Mouse (Mus musculus): ENCODE results near the gene Dbndd2. TPM values are rescaled to one million over a fixed set of nuclear protein-coding genes. Genes with fewer than 3 reads are reported as not detected.

Gene Dbndd2
- total and polyA plus RNA-seq, 3 experiments: 5.5 to 22.3 (median 11.7) TPM

DNA sequence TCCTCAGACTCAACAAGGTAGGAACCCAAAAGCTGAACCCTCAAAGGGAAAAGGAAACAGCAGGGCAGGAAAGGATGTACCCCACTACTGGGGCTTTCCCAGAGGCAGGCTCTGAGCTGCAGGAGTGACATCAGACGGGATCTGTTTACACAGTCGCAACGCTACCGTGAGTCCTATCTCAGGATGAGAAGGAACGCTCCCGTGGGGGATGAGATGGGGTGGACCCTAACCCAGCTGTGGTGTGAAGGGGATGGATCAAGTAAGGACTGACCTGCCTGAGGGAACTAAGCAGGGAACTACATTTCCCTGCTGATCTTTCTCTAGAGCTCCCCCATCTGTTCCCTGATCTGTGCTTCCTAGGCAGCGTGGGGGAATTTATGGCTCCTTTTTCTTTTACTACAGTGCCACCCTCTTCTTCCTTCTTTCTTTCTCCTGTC is 29.0 kb upstream of the Dbndd2 start, which contains the start of gene Sys1:
Sys1 (plus strand) TSS at position 101 of the 437 bp plus-strand sequence.
- no peaks in the 10 kb centered on the region for H3K9me3 ChIP-seq (replicated peaks)
- peaks cover 3% of the 10 kb centered on the region for H3K4me1 ChIP-seq (ENCODE audit: insufficient read depth, low read depth, low read length)
- no peak for DNase-seq (ENCODE audit: low spot score)
- no peak for TF ChIP-seq CTCF (IDR thresholded peaks at IDR 0.05; ENCODE audit: low read depth, low read length)
- TF ChIP-seq TAL1 (conservative IDR thresholded peaks at IDR 0.05; ENCODE audit: low read depth, low read length): no peak
- TF ChIP-seq GATA1 (IDR thresholded peaks at IDR 0.05; ENCODE audit: borderline replicate concordance, low read length): no peak
- no peak for TF ChIP-seq GATA2 (IDR thresholded peaks at IDR 0.05; ENCODE audit: borderline replicate concordance, low read depth, low read length)
- no peak for TF ChIP-seq POLR2AphosphoS5 (IDR thresholded peaks at IDR 0.05; ENCODE audit: insufficient replicate concordance, low read depth, low read length)
- H3K36me3 ChIP-seq (replicated peaks): no peaks in the 10 kb centered on the region
- no peak for ATAC-seq (ENCODE audit: extremely low read depth, insufficient number of reproducible peaks, low FRiP score, poor library complexity, severe bottlenecking)
- H3K4me3 ChIP-seq (ENCODE audit: low read depth, low read length): no peak within 1 kb of the TSS
- H3K27me3 ChIP-seq (ENCODE audit: insufficient read depth, low read length): peaks cover 20% of the 10 kb centered on the region

GRCm38 (mm10) chr2:164457942-164458341 is 28.0 kb upstream of the Dbndd2 start:
- no peak for ATAC-seq (ENCODE audit: extremely low read depth, insufficient number of reproducible peaks, low FRiP score, poor library complexity, severe bottlenecking)
- H3K4me1 ChIP-seq (ENCODE audit: insufficient read depth, low read depth, low read length): peaks cover 11% of the 10 kb centered on the region
- no peak overlapping the region for H3K4me3 ChIP-seq (ENCODE audit: low read depth, low read length)
- TF ChIP-seq GATA2 (IDR thresholded peaks at IDR 0.05; ENCODE audit: borderline replicate concordance, low read depth, low read length) (no peak), CTCF (IDR thresholded peaks at IDR 0.05; ENCODE audit: low read depth, low read length) (no peak), POLR2AphosphoS5 (IDR thresholded peaks at IDR 0.05; ENCODE audit: insufficient replicate concordance, low read depth, low read length) (no peak), GATA1 (IDR thresholded peaks at IDR 0.05; ENCODE audit: borderline replicate concordance, low read length) (no peak), TAL1 (conservative IDR thresholded peaks at IDR 0.05; ENCODE audit: low read depth, low read length) (no peak)
- no peaks in the 10 kb centered on the region for H3K9me3 ChIP-seq (replicated peaks)
- peaks cover 6% of the 10 kb centered on the region for H3K36me3 ChIP-seq (replicated peaks)
- no peak for DNase-seq (ENCODE audit: low spot score)
- peaks cover 16% of the 10 kb centered on the region for H3K27me3 ChIP-seq (ENCODE audit: insufficient read depth, low read length)

DNA sequence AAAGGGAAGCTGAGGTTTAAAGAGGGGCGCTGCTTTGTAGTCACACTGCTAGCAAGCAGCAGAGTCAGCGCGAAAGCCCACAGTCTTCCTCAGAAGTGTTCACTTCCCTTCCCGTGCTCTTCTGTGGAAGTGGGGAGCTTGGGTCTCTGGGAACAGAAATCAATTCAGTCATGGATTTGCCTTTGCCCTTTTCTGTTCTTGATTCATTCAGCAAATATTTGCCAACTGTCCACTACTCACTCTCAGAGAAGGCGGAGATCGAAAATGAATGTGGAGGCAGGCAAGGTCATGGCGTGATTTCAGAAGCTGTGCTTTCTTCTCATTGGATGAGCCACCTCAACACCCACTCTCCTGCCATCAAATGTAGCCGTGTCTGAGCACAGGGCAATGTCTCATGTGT is 27.4 kb upstream of the Dbndd2 start:
- DNase-seq (ENCODE audit: low spot score): no peak
- H3K27me3 ChIP-seq (ENCODE audit: insufficient read depth, low read length): peaks cover 14% of the 10 kb centered on the region
- peaks cover 17% of the 10 kb centered on the region for H3K4me1 ChIP-seq (ENCODE audit: insufficient read depth, low read depth, low read length)
- peaks cover 12% of the 10 kb centered on the region for H3K36me3 ChIP-seq (replicated peaks)
- no peak overlapping the region for H3K4me3 ChIP-seq (ENCODE audit: low read depth, low read length)
- no peaks in the 10 kb centered on the region for H3K9me3 ChIP-seq (replicated peaks)
- TF ChIP-seq GATA1 (IDR thresholded peaks at IDR 0.05; ENCODE audit: borderline replicate concordance, low read length): no peak
- TF ChIP-seq GATA2 (IDR thresholded peaks at IDR 0.05; ENCODE audit: borderline replicate concordance, low read depth, low read length): no peak
- no peak for TF ChIP-seq TAL1 (conservative IDR thresholded peaks at IDR 0.05; ENCODE audit: low read depth, low read length)
- no peak for TF ChIP-seq POLR2AphosphoS5 (IDR thresholded peaks at IDR 0.05; ENCODE audit: insufficient replicate concordance, low read depth, low read length)
- no peak for TF ChIP-seq CTCF (IDR thresholded peaks at IDR 0.05; ENCODE audit: low read depth, low read length)
- ATAC-seq (ENCODE audit: extremely low read depth, insufficient number of reproducible peaks, low FRiP score, poor library complexity, severe bottlenecking): no peak

- ATAC-seq (ENCODE audit: extremely low read depth, insufficient number of reproducible peaks, low FRiP score, poor library complexity, severe bottlenecking) (peak; percentile 97), DNase-seq (ENCODE audit: low spot score) (peak; percentile 96)
- peak within 1 kb of the TSS; percentile 98 for H3K4me3 ChIP-seq (ENCODE audit: low read depth, low read length)
- H3K4me1 ChIP-seq (ENCODE audit: insufficient read depth, low read depth, low read length): peaks cover 40% of the 10 kb centered on the region
- peaks cover 6% of the 10 kb centered on the region for H3K27me3 ChIP-seq (ENCODE audit: insufficient read depth, low read length)
- H3K36me3 ChIP-seq (replicated peaks): peaks cover 36% of the 10 kb centered on the region
- H3K9me3 ChIP-seq (replicated peaks): no peaks in the 10 kb centered on the region
- TF ChIP-seq CTCF (IDR thresholded peaks at IDR 0.05; ENCODE audit: low read depth, low read length) (no peak), GATA2 (IDR thresholded peaks at IDR 0.05; ENCODE audit: borderline replicate concordance, low read depth, low read length) (no peak), TAL1 (conservative IDR thresholded peaks at IDR 0.05; ENCODE audit: low read depth, low read length) (no peak), GATA1 (IDR thresholded peaks at IDR 0.05; ENCODE audit: borderline replicate concordance, low read length) (no peak), POLR2AphosphoS5 (IDR thresholded peaks at IDR 0.05; ENCODE audit: insufficient replicate concordance, low read depth, low read length) (no peak)
These were observed 25.0 kb upstream of the Dbndd2 start, which contains the start of gene Gm20458 for GRCm38 (mm10) chr2:164460745-164461551. Gene Gm20458, plus strand, starts transcription at chr2:164460967.

DNA sequence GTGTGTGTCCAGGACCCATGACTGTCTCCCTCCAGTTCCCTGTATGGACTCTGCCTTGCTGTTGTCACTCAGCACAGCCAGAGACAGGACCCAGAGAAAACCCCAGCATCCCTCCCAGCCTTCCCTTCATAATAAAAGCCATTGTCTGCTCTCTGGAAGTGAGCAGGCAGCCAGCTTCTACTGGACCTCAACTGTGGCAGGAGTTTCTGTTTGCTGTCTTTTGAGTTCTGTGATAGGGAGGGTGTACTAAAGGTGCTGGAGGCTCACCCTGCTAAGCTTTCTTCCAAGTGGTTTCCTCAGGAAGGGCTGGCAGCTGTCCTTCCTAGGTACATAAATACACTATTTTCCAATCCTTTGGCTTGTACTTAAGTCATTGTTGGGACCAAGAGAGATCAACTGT is 20.7 kb upstream of the Dbndd2 start:
- peaks cover 73% of the 10 kb centered on the region for H3K36me3 ChIP-seq (replicated peaks)
- no peaks in the 10 kb centered on the region for H3K27me3 ChIP-seq (ENCODE audit: insufficient read depth, low read length)
- H3K9me3 ChIP-seq (replicated peaks): no peaks in the 10 kb centered on the region
- peaks cover 80% of the 10 kb centered on the region for H3K4me1 ChIP-seq (ENCODE audit: insufficient read depth, low read depth, low read length)
- TF ChIP-seq POLR2AphosphoS5 (IDR thresholded peaks at IDR 0.05; ENCODE audit: insufficient replicate concordance, low read depth, low read length) (no peak), TAL1 (conservative IDR thresholded peaks at IDR 0.05; ENCODE audit: low read depth, low read length) (no peak), GATA1 (IDR thresholded peaks at IDR 0.05; ENCODE audit: borderline replicate concordance, low read length) (no peak), CTCF (IDR thresholded peaks at IDR 0.05; ENCODE audit: low read depth, low read length) (no peak), GATA2 (IDR thresholded peaks at IDR 0.05; ENCODE audit: borderline replicate concordance, low read depth, low read length) (no peak)
- H3K4me3 ChIP-seq (ENCODE audit: low read depth, low read length): no peak overlapping the region
- no peak for ATAC-seq (ENCODE audit: extremely low read depth, insufficient number of reproducible peaks, low FRiP score, poor library complexity, severe bottlenecking)
- DNase-seq (ENCODE audit: low spot score): no peak

DNA sequence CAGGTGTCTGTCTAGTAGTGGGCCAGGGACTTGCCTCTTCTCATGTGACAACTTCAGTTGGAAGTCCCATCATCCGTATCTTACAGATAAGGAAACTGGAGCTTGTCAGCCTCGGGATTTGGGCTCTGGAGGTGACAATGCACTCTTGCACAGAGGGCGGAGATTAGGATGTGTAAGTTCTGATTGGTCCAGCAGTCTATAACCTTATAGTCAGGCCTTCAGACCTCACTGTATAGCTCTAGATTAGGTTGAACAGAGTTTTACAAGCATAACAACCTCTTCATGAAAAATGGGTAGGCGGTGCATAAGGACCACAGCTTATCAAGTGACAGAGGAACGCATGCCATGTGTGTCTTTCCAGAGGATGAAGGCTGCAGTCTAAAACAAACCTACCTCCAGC is 19.1 kb upstream of the Dbndd2 start:
- ATAC-seq (ENCODE audit: extremely low read depth, insufficient number of reproducible peaks, low FRiP score, poor library complexity, severe bottlenecking): peak; percentile 88

More for the DNA sequence above, 19.1 kb upstream of the Dbndd2 start:
- no peaks in the 10 kb centered on the region for H3K27me3 ChIP-seq (ENCODE audit: insufficient read depth, low read length)
- TF ChIP-seq CTCF (IDR thresholded peaks at IDR 0.05; ENCODE audit: low read depth, low read length): no peak
- no peak for TF ChIP-seq GATA2 (IDR thresholded peaks at IDR 0.05; ENCODE audit: borderline replicate concordance, low read depth, low read length)
- no peak for TF ChIP-seq POLR2AphosphoS5 (IDR thresholded peaks at IDR 0.05; ENCODE audit: insufficient replicate concordance, low read depth, low read length)
- TF ChIP-seq TAL1 (conservative IDR thresholded peaks at IDR 0.05; ENCODE audit: low read depth, low read length): 0 out of 2 replicates have a peak, but pooled peaks have one; percentile 27
- no peak for TF ChIP-seq GATA1 (IDR thresholded peaks at IDR 0.05; ENCODE audit: borderline replicate concordance, low read length)
- DNase-seq (ENCODE audit: low spot score): peak; percentile 57
- H3K4me1 ChIP-seq (ENCODE audit: insufficient read depth, low read depth, low read length): peaks cover 84% of the 10 kb centered on the region
- peak overlapping the region; percentile 64; the same call in 1 of the 2 replicates for H3K4me3 ChIP-seq (ENCODE audit: low read depth, low read length)
- H3K9me3 ChIP-seq (replicated peaks): no peaks in the 10 kb centered on the region
- H3K36me3 ChIP-seq (replicated peaks): peaks cover 88% of the 10 kb centered on the region

All from G1E (cell line).